Mouse (Mus musculus) myocyte (in vitro differentiated cells): Measurements from ENCODE around the gene Ltb4r2. TPM values are rescaled to one million over a fixed set of nuclear protein-coding genes. Genes with fewer than 3 reads are reported as not detected.
A peak's percentile ranks its signal among the peaks of the same experiment; 100 is the strongest.

Experiments used
- H3K27me3 ChIP-seq: one replicate; pipeline ENCODE4 v1.6.1; 2011; ENCODE audit not compliant: control insufficient read depth, insufficient read depth, insufficient read length
- H3K36me3 ChIP-seq: one replicate; pipeline ENCODE4 v1.6.1; 2011; ENCODE audit not compliant: control insufficient read depth, insufficient read depth
- H3K4me2 ChIP-seq: one replicate; pipeline ENCODE4 v1.6.1; 2011; ENCODE audit warnings: low read depth, control low read depth
- H3K4me3 ChIP-seq: one replicate; pipeline ENCODE4 v1.5.1; 2011; ENCODE audit warnings: mild to moderate bottlenecking, control low read depth, moderate library complexity
- H3K79me2 ChIP-seq: one replicate; pipeline ENCODE4 v1.6.1; 2011; ENCODE audit not compliant: control insufficient read depth, insufficient read depth
- H3ac ChIP-seq: one replicate; pipeline ENCODE4 v1.6.1; 2011; ENCODE audit not compliant: control insufficient read depth, insufficient read length
- CEBPB ChIP-seq: IDR thresholded peaks from 2 replicates; pipeline ENCODE4 v1.6.1; 2011; ENCODE audit warnings: mild to moderate bottlenecking, moderate library complexity; ENCODE audit not compliant: poor library complexity, insufficient read depth, severe bottlenecking
- E2F4 ChIP-seq: IDR thresholded peaks from one replicate; pipeline ENCODE4 v1.6.1; 2011; ENCODE audit warnings: mild to moderate bottlenecking, control low read depth, moderate library complexity; ENCODE audit not compliant: insufficient read depth
- MAX ChIP-seq: IDR thresholded peaks from one replicate; pipeline ENCODE4 v1.6.1; 2011; ENCODE audit warnings: low read depth, mild to moderate bottlenecking, control low read depth
- MYOD1 ChIP-seq, 3 experiments: IDR thresholded peaks; one replicate each; pipeline ENCODE4 v1.6.1; 2011; ENCODE audit warnings: control low read depth in 2 of 3, low read depth in 2 of 3, mild to moderate bottlenecking in 2 of 3, moderate library complexity in 1 of 3; ENCODE audit not compliant: insufficient read length in 2 of 3, control insufficient read depth in 1 of 3
- MYOG ChIP-seq, 3 experiments: IDR thresholded peaks; one replicate each; pipeline ENCODE4 v1.6.1; 2011; ENCODE audit warnings: control low read depth in 2 of 3, low read depth in 2 of 3, mild to moderate bottlenecking in 2 of 3; ENCODE audit not compliant: insufficient read length in 2 of 3, control insufficient read depth in 1 of 3, insufficient read depth in 1 of 3
- POLR2A ChIP-seq: IDR thresholded peaks from one replicate; pipeline ENCODE4 v1.6.1; 2011; ENCODE audit warnings: low read depth, mild to moderate bottlenecking, control low read depth, moderate library complexity; ENCODE audit not compliant: insufficient read length
- POLR2AphosphoS2 ChIP-seq: IDR thresholded peaks from one replicate; pipeline ENCODE4 v1.6.1; 2011; ENCODE audit warnings: low read depth, control low read depth; ENCODE audit not compliant: insufficient read length
- REST ChIP-seq: IDR thresholded peaks from one replicate; pipeline ENCODE4 v1.6.1; 2011; ENCODE audit warnings: mild to moderate bottlenecking, control low read depth, moderate library complexity; ENCODE audit not compliant: insufficient read depth, insufficient read length
- SRF ChIP-seq: IDR thresholded peaks from one replicate; pipeline ENCODE4 v1.6.1; 2011; ENCODE audit warnings: low read depth; ENCODE audit not compliant: control insufficient read depth, insufficient read length
- TCF12 ChIP-seq: IDR thresholded peaks from one replicate; pipeline ENCODE4 v1.6.1; 2011; ENCODE audit warnings: mild to moderate bottlenecking, control low read depth; ENCODE audit not compliant: poor library complexity, insufficient read depth, severe bottlenecking
- TCF3 ChIP-seq: IDR thresholded peaks from one replicate; pipeline ENCODE4 v1.6.1; 2011; ENCODE audit warnings: low read depth, control low read depth; ENCODE audit not compliant: insufficient read length
- USF1 ChIP-seq: IDR thresholded peaks from one replicate; pipeline ENCODE4 v1.6.1; 2011; ENCODE audit warnings: low read depth, mild to moderate bottlenecking, control low read depth, moderate library complexity
- polyA plus RNA-seq: library from polyadenylated mRNA; unstranded; fragments of >200 nt; fragmentation: generic; extraction: Trizol; gene quantifications from one replicate; pipeline ENCODE4 v1.2.1, GENCODE M21; 2012; ENCODE audit warnings: missing spikeins

Gene Ltb4r2
- polyA plus RNA-seq, 1 experiment: 0.01 TPM

GRCm38 (mm10) chr14:55780736-55781135, 19.5 kb downstream of the Ltb4r2 start:
- Histone ChIP-seq H3K79me2 (no peaks in the 10 kb centered on the region), H3K27me3 (peaks cover 9% of the 10 kb centered on the region), H3K4me3 (no peak overlapping the region), H3K4me2 (peak overlapping the region; percentile 10), H3K36me3 (no peaks in the 10 kb centered on the region), H3ac (no peak overlapping the region)
- TF ChIP-seq E2F4 (no peak), CEBPB (no peak), USF1 (no peak), TCF3 (no peak), REST (no peak), MYOD1 (IDR thresholded peaks at IDR 0.05; ENCODE audit: control insufficient read depth in 1 of 3, insufficient read length in 2 of 3, low read depth in 2 of 3) (no peak), MYOG (IDR thresholded peaks at IDR 0.05; ENCODE audit: control insufficient read depth in 1 of 3, insufficient read depth in 1 of 3, insufficient read length in 2 of 3, low read depth in 2 of 3) (no peak), POLR2AphosphoS2 (no peak), POLR2A (no peak), SRF (no peak), MAX (no peak), TCF12 (no peak)

DNA sequence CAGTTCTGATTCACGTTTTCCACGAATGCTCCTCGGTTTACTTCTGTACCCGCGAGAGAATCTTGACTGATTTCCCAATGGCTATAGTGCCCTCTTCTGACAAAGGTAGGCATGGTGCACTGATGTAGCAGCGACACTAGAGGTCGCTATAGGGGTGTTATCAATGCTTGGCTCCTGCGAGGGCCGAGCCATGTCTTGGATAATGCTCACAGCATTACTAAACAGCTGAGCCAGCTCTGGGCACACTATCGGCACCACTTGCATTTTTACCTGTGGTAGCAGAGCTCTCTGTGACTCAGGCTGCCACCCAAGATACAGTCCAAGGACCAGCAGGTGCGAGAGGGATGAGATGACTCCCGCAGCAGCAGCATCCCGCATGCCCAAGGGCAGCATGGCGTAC, 20.1 kb downstream of the Ltb4r2 start:
- Histone ChIP-seq H3K36me3 (no peaks in the 10 kb centered on the region), H3K79me2 (no peaks in the 10 kb centered on the region), H3K27me3 (peaks cover 9% of the 10 kb centered on the region), H3K4me3 (no peak overlapping the region), H3K4me2 (peak overlapping the region; percentile 10), H3ac (no peak overlapping the region)
- TF ChIP-seq REST (no peak), MAX (no peak), SRF (no peak), TCF12 (no peak)

DNA sequence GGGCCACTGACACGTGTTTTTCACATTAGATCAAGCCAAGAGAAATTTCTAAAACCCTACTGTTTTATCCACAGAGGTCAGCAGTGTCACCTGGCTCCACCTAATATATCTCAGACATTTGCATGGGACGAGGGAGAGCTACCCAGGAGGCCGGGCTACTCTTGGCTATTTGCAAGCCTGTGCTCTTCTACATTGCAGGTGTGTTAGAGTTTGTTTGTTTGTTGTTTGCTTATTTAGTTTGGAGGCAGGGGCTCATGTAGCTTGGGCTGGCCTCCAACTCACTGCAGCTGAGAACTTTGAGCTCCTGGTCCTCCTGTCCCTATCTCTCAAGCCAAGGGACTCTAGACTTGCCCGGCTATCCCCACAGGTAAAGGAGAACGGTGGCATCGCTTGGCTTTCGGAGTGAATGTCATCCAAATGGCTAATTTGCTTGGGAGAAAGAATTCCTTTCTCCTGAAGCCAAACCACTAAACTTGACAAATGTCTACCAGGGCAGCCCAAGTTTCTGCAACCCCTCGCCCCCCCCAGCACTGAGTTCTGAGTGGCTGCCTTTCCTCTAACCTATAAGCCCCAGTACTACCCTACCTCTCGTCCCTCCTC, 21.2 kb downstream of the Ltb4r2 start:
- Histone ChIP-seq H3K36me3 (no peaks in the 10 kb centered on the region), H3K4me2 (peak overlapping the region; percentile 56), H3K4me3 (no peak overlapping the region), H3K79me2 (no peaks in the 10 kb centered on the region), H3ac (no peak overlapping the region), H3K27me3 (peaks cover 9% of the 10 kb centered on the region)
- no peak for TF ChIP-seq REST
- TF ChIP-seq MAX: no peak
- TF ChIP-seq MYOG (IDR thresholded peaks at IDR 0.05; ENCODE audit: control insufficient read depth in 1 of 3, insufficient read depth in 1 of 3, insufficient read length in 2 of 3, low read depth in 2 of 3): no peak
- TF ChIP-seq TCF12: no peak
- no peak for TF ChIP-seq POLR2AphosphoS2
- TF ChIP-seq POLR2A: no peak
- no peak for TF ChIP-seq TCF3
- no peak for TF ChIP-seq CEBPB
- TF ChIP-seq MYOD1 (IDR thresholded peaks at IDR 0.05; ENCODE audit: control insufficient read depth in 1 of 3, insufficient read length in 2 of 3, low read depth in 2 of 3): no peak
- TF ChIP-seq E2F4: no peak
- TF ChIP-seq SRF: no peak

GRCm38 (mm10) chr14:55783171-55783957, 22.1 kb downstream of the Ltb4r2 start:
- Histone ChIP-seq H3K36me3 (no peaks in the 10 kb centered on the region), H3K4me2 (peak overlapping the region; percentile 56), H3ac (no peak overlapping the region), H3K27me3 (peaks cover 9% of the 10 kb centered on the region), H3K4me3 (no peak overlapping the region), H3K79me2 (no peaks in the 10 kb centered on the region)
- TF ChIP-seq POLR2AphosphoS2: no peak
- TF ChIP-seq MYOD1 (IDR thresholded peaks at IDR 0.05; ENCODE audit: control insufficient read depth in 1 of 3, insufficient read length in 2 of 3, low read depth in 2 of 3): no peak
- TF ChIP-seq SRF: no peak
- TF ChIP-seq CEBPB: no peak
- TF ChIP-seq REST: no peak
- TF ChIP-seq USF1: no peak
- TF ChIP-seq TCF12: no peak
- TF ChIP-seq E2F4: no peak
- TF ChIP-seq MAX: no peak
- no peak for TF ChIP-seq POLR2A
- no peak for TF ChIP-seq MYOG (IDR thresholded peaks at IDR 0.05; ENCODE audit: control insufficient read depth in 1 of 3, insufficient read depth in 1 of 3, insufficient read length in 2 of 3, low read depth in 2 of 3)
- no peak for TF ChIP-seq TCF3

DNA sequence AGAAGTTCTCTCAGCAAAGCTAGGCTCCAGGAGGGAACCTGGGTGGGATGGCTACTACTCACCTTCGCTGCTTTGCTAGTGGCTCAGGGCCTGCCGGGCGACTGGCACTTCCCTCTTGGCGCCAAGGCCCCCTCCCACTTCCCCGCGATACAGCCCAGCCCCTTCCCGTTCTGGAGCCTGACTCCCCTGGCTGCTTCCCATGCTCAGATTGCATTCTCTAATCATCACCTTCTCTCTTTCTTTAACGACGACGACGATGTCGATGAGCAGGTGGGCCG, 22.7 kb downstream of the Ltb4r2 start, which contains the start of gene Adcy4:
TSS of gene Adcy4 (minus strand) at position 138 of the 278 bp plus-strand sequence.
- H3K4me2 ChIP-seq: peak within 1 kb of the TSS; percentile 56
- no peaks in the 10 kb centered on the region for H3K79me2 ChIP-seq
- no peak within 1 kb of the TSS for H3ac ChIP-seq
- no peak within 1 kb of the TSS for H3K4me3 ChIP-seq
- H3K27me3 ChIP-seq: peaks cover 9% of the 10 kb centered on the region
- no peaks in the 10 kb centered on the region for H3K36me3 ChIP-seq
- no peak for TF ChIP-seq MAX
- no peak for TF ChIP-seq SRF
- no peak for TF ChIP-seq CEBPB
